Mouse (Mus musculus) spleen, postnatal 0 days (tissue): ENCODE measurements around the gene 2310034C09Rik. TPM values are rescaled to one million over a fixed set of nuclear protein-coding genes. Genes with fewer than 3 reads are reported as not detected.

ENCODE experiments used
- polyA plus RNA-seq: library from polyadenylated mRNA; unstranded; fragments of >200 nt; fragmentation: Nextera tagmentation; extraction: Ambion mirVana; gene quantifications from 2 replicates; pipeline ENCODE4 v1.2.1, GENCODE M21; 2015

The 2310034C09Rik gene
- not detected in 2 replicates for polyA plus RNA-seq

GRCm38 (mm10) chr16:88758547-88758946 lies at the start of gene 2310034C09Rik:
Gene 2310034C09Rik, plus strand, starts transcription at chr16:88758847.

GRCm38 (mm10) chr16:88728812-88729275 lies 29.8 kb upstream of the 2310034C09Rik start, which contains the start of gene Krtap13-1:
Gene Krtap13-1, plus strand, starts transcription at chr16:88728862.

GRCm38 (mm10) chr16:88751535-88751934 lies 7.1 kb upstream of the 2310034C09Rik start, which contains the start of gene Krtap13:
Gene Krtap13, minus strand, starts transcription at chr16:88751635.

GRCm38 (mm10) chr16:88774106-88774505 lies 15.5 kb downstream of the 2310034C09Rik start, which contains the start of gene 2310057N15Rik:
Gene 2310057N15Rik, minus strand, starts transcription at chr16:88774206.

GRCm38 (mm10) chr16:88777596-88777995 lies 18.9 kb downstream of the 2310034C09Rik start, which contains the start of gene Gm5965:
Gene Gm5965, plus strand, starts transcription at chr16:88777896.

Other genes starting within 250 kb of the 2310034C09Rik start
- 0.07 and 0.08 TPM in 2 replicates for gene Cldn8, start 195.7 kb upstream of the 2310034C09Rik start, polyA plus RNA-seq
- not detected in 2 replicates for gene Krtap24-1, start 146.6 kb upstream of the 2310034C09Rik start, polyA plus RNA-seq
- not detected in 2 replicates for gene 2310079G19Rik, start 131.2 kb upstream of the 2310034C09Rik start, polyA plus RNA-seq
- gene Krtap26-1, start 111.1 kb upstream of the 2310034C09Rik start, polyA plus RNA-seq: not detected in 2 replicates
- not detected in 2 replicates for gene Krtap27-1, start 87.2 kb upstream of the 2310034C09Rik start, polyA plus RNA-seq
- 0.17 TPM in 1 of 2 replicates, not detected in the other for gene 2310061N02Rik, start 50.9 kb upstream of the 2310034C09Rik start, polyA plus RNA-seq
- not detected in 2 replicates for gene Krtap13-1, start 30.0 kb upstream of the 2310034C09Rik start, polyA plus RNA-seq
- gene Krtap13, start 7.2 kb upstream of the 2310034C09Rik start, polyA plus RNA-seq: not detected in 2 replicates
- gene 2310057N15Rik, start 15.4 kb downstream of the 2310034C09Rik start, polyA plus RNA-seq: not detected in 2 replicates
- not detected in 2 replicates for gene Gm5965, start 19.0 kb downstream of the 2310034C09Rik start, polyA plus RNA-seq
- gene Gm20741, start 53.4 kb downstream of the 2310034C09Rik start, polyA plus RNA-seq: not detected in 2 replicates
- gene Krtap15, start 61.4 kb downstream of the 2310034C09Rik start, polyA plus RNA-seq: not detected in 2 replicates
- not detected in 2 replicates for gene Krtap14, start 67.3 kb downstream of the 2310034C09Rik start, polyA plus RNA-seq
- not detected in 2 replicates for gene Krtap19-1, start 110.6 kb downstream of the 2310034C09Rik start, polyA plus RNA-seq
- gene Krtap19-2, start 115.4 kb downstream of the 2310034C09Rik start, polyA plus RNA-seq: not detected in 2 replicates
- not detected in 2 replicates for gene Krtap19-3, start 119.2 kb downstream of the 2310034C09Rik start, polyA plus RNA-seq
- not detected in 2 replicates for gene Krtap19-4, start 126.2 kb downstream of the 2310034C09Rik start, polyA plus RNA-seq
- gene Krtap19-5, start 137.6 kb downstream of the 2310034C09Rik start, polyA plus RNA-seq: not detected in 2 replicates
- gene Krtap19-9b, start 173.4 kb downstream of the 2310034C09Rik start, polyA plus RNA-seq: not detected in 2 replicates
- not detected in 2 replicates for gene Krtap16-3, start 204.0 kb downstream of the 2310034C09Rik start, polyA plus RNA-seq